Mouse (Mus musculus): Measurements from ENCODE around the gene Irx4. TPM values are rescaled to one million over a fixed set of nuclear protein-coding genes. Genes with fewer than 3 reads are reported as not detected.

Gene Irx4
- polyA plus RNA-seq, 1 experiment from 2014 or later, result 42.2 TPM

- peak; percentile 14; the same call in 1 of the 2 replicates for ATAC-seq (replicated peaks; ENCODE audit: extremely low read depth, insufficient read depth, low FRiP score)
- Histone ChIP-seq H3K27me3 (ENCODE audit: control insufficient read depth, insufficient read depth, low read length) (peaks cover 82% of the 10 kb centered on the region), H3K4me2 (ENCODE audit: low read depth, low read length) (peak overlapping the region; percentile 74), H3K27ac (ENCODE audit: low read length) (peak overlapping the region; percentile 96), H3K9me3 (replicated peaks; ENCODE audit: control insufficient read depth, low read length) (no peaks in the 10 kb centered on the region), H3K4me3 (ENCODE audit: low read length) (peak overlapping the region; percentile 67), H3K9ac (ENCODE audit: low read length) (peak overlapping the region; percentile 86), H3K36me3 (ENCODE audit: control insufficient read depth, insufficient read depth) (peaks cover 6% of the 10 kb centered on the region; the same call in 1 of the 2 replicates), H3K4me1 (ENCODE audit: control insufficient read depth, insufficient read depth, low read length) (peaks cover 36% of the 10 kb centered on the region)
- 4% methylated on average over 28 of the region's 28 CpGs for WGBS
Observed at GRCm38 (mm10) chr13:73265442-73265841, 5.2 kb downstream of the Irx4 start.

- Histone ChIP-seq H3K36me3 (ENCODE audit: control insufficient read depth, insufficient read depth) (peaks cover 6% of the 10 kb centered on the region; the same call in 1 of the 2 replicates), H3K4me1 (ENCODE audit: control insufficient read depth, insufficient read depth, low read length) (peaks cover 52% of the 10 kb centered on the region), H3K27me3 (ENCODE audit: control insufficient read depth, insufficient read depth, low read length) (peaks cover 78% of the 10 kb centered on the region), H3K9ac (ENCODE audit: low read length) (peak overlapping the region; percentile 35; the same call in 1 of the 2 replicates), H3K9me3 (replicated peaks; ENCODE audit: control insufficient read depth, low read length) (no peaks in the 10 kb centered on the region), H3K4me2 (ENCODE audit: low read depth, low read length) (peak overlapping the region; percentile 17; the same call in 1 of the 2 replicates), H3K4me3 (ENCODE audit: low read length) (no peak overlapping the region), H3K27ac (ENCODE audit: low read length) (peak overlapping the region; percentile 61)
- 10% methylated on average over 10 of the region's 10 CpGs for WGBS
- ATAC-seq (replicated peaks; ENCODE audit: extremely low read depth, insufficient read depth, low FRiP score), result no peak
Observed at GRCm38 (mm10) chr13:73267551-73267950, 7.3 kb downstream of the Irx4 start.

GRCm38 (mm10) chr13:73268702-73269101 lies 8.4 kb downstream of the Irx4 start:
- H3K9ac ChIP-seq (ENCODE audit: low read length), result peak overlapping the region; percentile 45
- H3K27me3 ChIP-seq (ENCODE audit: control insufficient read depth, insufficient read depth, low read length), result peaks cover 80% of the 10 kb centered on the region
- ATAC-seq (replicated peaks; ENCODE audit: extremely low read depth, insufficient read depth, low FRiP score), result no peak
- no peaks in the 10 kb centered on the region for H3K9me3 ChIP-seq (replicated peaks; ENCODE audit: control insufficient read depth, low read length)
- WGBS, result 7% methylated on average over 20 of the region's 20 CpGs
- 0 out of 2 replicates have a peak overlapping the region, but pooled peaks have one; percentile 0 for H3K4me3 ChIP-seq (ENCODE audit: low read length)
- peaks cover 55% of the 10 kb centered on the region for H3K4me1 ChIP-seq (ENCODE audit: control insufficient read depth, insufficient read depth, low read length)
- peak overlapping the region; percentile 61; the same call in 1 of the 2 replicates for H3K27ac ChIP-seq (ENCODE audit: low read length)
- H3K4me2 ChIP-seq (ENCODE audit: low read depth, low read length), result peak overlapping the region; percentile 29
- peaks cover 6% of the 10 kb centered on the region; the same call in 1 of the 2 replicates for H3K36me3 ChIP-seq (ENCODE audit: control insufficient read depth, insufficient read depth)

- peak overlapping the region; percentile 8; the same call in 1 of the 2 replicates for H3K9ac ChIP-seq (ENCODE audit: low read length)
- 26% methylated on average over 15 of the region's 15 CpGs for WGBS
- H3K27ac ChIP-seq (ENCODE audit: low read length), result peak overlapping the region; percentile 75; the same call in 1 of the 2 replicates
- no peak overlapping the region for H3K4me3 ChIP-seq (ENCODE audit: low read length)
- ATAC-seq (replicated peaks; ENCODE audit: extremely low read depth, insufficient read depth, low FRiP score), result no peak
- H3K9me3 ChIP-seq (replicated peaks; ENCODE audit: control insufficient read depth, low read length), result no peaks in the 10 kb centered on the region
- peaks cover 6% of the 10 kb centered on the region; the same call in 1 of the 2 replicates for H3K36me3 ChIP-seq (ENCODE audit: control insufficient read depth, insufficient read depth)
- peaks cover 85% of the 10 kb centered on the region for H3K27me3 ChIP-seq (ENCODE audit: control insufficient read depth, insufficient read depth, low read length)
- peak overlapping the region; percentile 29 for H3K4me2 ChIP-seq (ENCODE audit: low read depth, low read length)
- peaks cover 60% of the 10 kb centered on the region for H3K4me1 ChIP-seq (ENCODE audit: control insufficient read depth, insufficient read depth, low read length)
Observed at GRCm38 (mm10) chr13:73269251-73269650, 9.0 kb downstream of the Irx4 start.

- peaks cover 6% of the 10 kb centered on the region; the same call in 1 of the 2 replicates for H3K36me3 ChIP-seq (ENCODE audit: control insufficient read depth, insufficient read depth)
- H3K4me1 ChIP-seq (ENCODE audit: control insufficient read depth, insufficient read depth, low read length), result peaks cover 58% of the 10 kb centered on the region
- WGBS, result 26% methylated on average over 3 of the region's 3 CpGs
- H3K9me3 ChIP-seq (replicated peaks; ENCODE audit: control insufficient read depth, low read length), result no peaks in the 10 kb centered on the region
- no peak overlapping the region for H3K4me2 ChIP-seq (ENCODE audit: low read depth, low read length)
- peak overlapping the region; percentile 78 for H3K9ac ChIP-seq (ENCODE audit: low read length)
- no peak for ATAC-seq (replicated peaks; ENCODE audit: extremely low read depth, insufficient read depth, low FRiP score)
- H3K4me3 ChIP-seq (ENCODE audit: low read length), result no peak overlapping the region
- peak overlapping the region; percentile 75 for H3K27ac ChIP-seq (ENCODE audit: low read length)
- H3K27me3 ChIP-seq (ENCODE audit: control insufficient read depth, insufficient read depth, low read length), result peaks cover 81% of the 10 kb centered on the region
Observed at GRCm38 (mm10) chr13:73269891-73270290, 9.6 kb downstream of the Irx4 start.

GRCm38 (mm10) chr13:73270451-73271081 lies 10.3 kb downstream of the Irx4 start:
- H3K9me3 ChIP-seq (replicated peaks; ENCODE audit: control insufficient read depth, low read length), result no peaks in the 10 kb centered on the region
- peak overlapping the region; percentile 75 for H3K27ac ChIP-seq (ENCODE audit: low read length)
- H3K9ac ChIP-seq (ENCODE audit: low read length), result peak overlapping the region; percentile 78
- H3K4me3 ChIP-seq (ENCODE audit: low read length), result peak overlapping the region; percentile 44
- peaks cover 6% of the 10 kb centered on the region; the same call in 1 of the 2 replicates for H3K36me3 ChIP-seq (ENCODE audit: control insufficient read depth, insufficient read depth)
- H3K4me1 ChIP-seq (ENCODE audit: control insufficient read depth, insufficient read depth, low read length), result peaks cover 55% of the 10 kb centered on the region
- peak; percentile 30; the same call in 1 of the 2 replicates for ATAC-seq (replicated peaks; ENCODE audit: extremely low read depth, insufficient read depth, low FRiP score)
- 6% methylated on average over 22 of the region's 22 CpGs for WGBS
- peaks cover 75% of the 10 kb centered on the region for H3K27me3 ChIP-seq (ENCODE audit: control insufficient read depth, insufficient read depth, low read length)
- H3K4me2 ChIP-seq (ENCODE audit: low read depth, low read length), result peak overlapping the region; percentile 71

- Histone ChIP-seq H3K36me3 (ENCODE audit: control insufficient read depth, insufficient read depth) (peaks cover 6% of the 10 kb centered on the region; the same call in 1 of the 2 replicates), H3K27ac (ENCODE audit: low read length) (peak overlapping the region; percentile 75), H3K9me3 (replicated peaks; ENCODE audit: control insufficient read depth, low read length) (no peaks in the 10 kb centered on the region), H3K4me2 (ENCODE audit: low read depth, low read length) (peak overlapping the region; percentile 71), H3K27me3 (ENCODE audit: control insufficient read depth, insufficient read depth, low read length) (peaks cover 68% of the 10 kb centered on the region), H3K4me1 (ENCODE audit: control insufficient read depth, insufficient read depth, low read length) (peaks cover 59% of the 10 kb centered on the region), H3K4me3 (ENCODE audit: low read length) (peak overlapping the region; percentile 44), H3K9ac (ENCODE audit: low read length) (peak overlapping the region; percentile 78)
- 1% methylated on average over 52 of the region's 53 CpGs for WGBS
- ATAC-seq (replicated peaks; ENCODE audit: extremely low read depth, insufficient read depth, low FRiP score), result no peak
Observed at GRCm38 (mm10) chr13:73271336-73272242, 11.3 kb downstream of the Irx4 start.

GRCm38 (mm10) chr13:73272794-73273282 lies 12.6 kb downstream of the Irx4 start:
- no peak overlapping the region for H3K4me2 ChIP-seq (ENCODE audit: low read depth, low read length)
- 0 out of 2 replicates have a peak, but pooled peaks cover 2% of the 10 kb centered on the region for H3K36me3 ChIP-seq (ENCODE audit: control insufficient read depth, insufficient read depth)
- H3K4me3 ChIP-seq (ENCODE audit: low read length), result no peak overlapping the region
- H3K27me3 ChIP-seq (ENCODE audit: control insufficient read depth, insufficient read depth, low read length), result peaks cover 60% of the 10 kb centered on the region
- peaks cover 66% of the 10 kb centered on the region for H3K4me1 ChIP-seq (ENCODE audit: control insufficient read depth, insufficient read depth, low read length)
- H3K9ac ChIP-seq (ENCODE audit: low read length), result peak overlapping the region; percentile 78
- no peak for ATAC-seq (replicated peaks; ENCODE audit: extremely low read depth, insufficient read depth, low FRiP score)
- H3K27ac ChIP-seq (ENCODE audit: low read length), result peak overlapping the region; percentile 41
- no peaks in the 10 kb centered on the region for H3K9me3 ChIP-seq (replicated peaks; ENCODE audit: control insufficient read depth, low read length)

Measured in heart, embryonic 16.5 days (tissue).